Mouse (Mus musculus): Measurements from ENCODE around the gene Hrg.

GRCm38 (mm10) chr16:22912886-22913285 is 38.0 kb upstream of the Hrg start:
- TF ChIP-seq CTCF (IDR thresholded peaks at IDR 0.05; ENCODE audit: insufficient read depth, low read depth, low read length) = no peak
- no peak for TF ChIP-seq POLR2A (IDR thresholded peaks at IDR 0.05; ENCODE audit: insufficient read depth, low read depth, low read length)
